Mouse (Mus musculus): ENCODE measurements around the gene Azin2. TPM values are rescaled to one million over a fixed set of nuclear protein-coding genes. Genes with fewer than 3 reads are reported as not detected.
A peak's percentile ranks its signal among the peaks of the same experiment; 100 is the strongest.

Gene Azin2
- polyA plus RNA-seq, 1 experiment = 46.0 TPM

- TF ChIP-seq CTCF (IDR thresholded peaks at IDR 0.05; ENCODE audit: extremely low read depth, insufficient read depth, low read length) (no peak), POLR2A (IDR thresholded peaks at IDR 0.05; ENCODE audit: extremely low read depth, insufficient read depth, low read length) (no peak)
- no peak overlapping the region; the same call in 1 of the 2 replicates for H3K4me3 ChIP-seq (ENCODE audit: insufficient read depth, low read length)
- peaks cover 3% of the 10 kb centered on the region; the same call in 1 of the 2 replicates for H3K4me1 ChIP-seq (ENCODE audit: control insufficient read depth, insufficient read depth, low read length)
- H3K27ac ChIP-seq (ENCODE audit: insufficient read depth, low read length) = no peak overlapping the region
These were observed 76.7 kb downstream of the Azin2 start for GRCm38 (mm10) chr4:128885540-128885939.

GRCm38 (mm10) chr4:128884711-128885095 is 77.5 kb downstream of the Azin2 start:
- TF ChIP-seq CTCF (IDR thresholded peaks at IDR 0.05; ENCODE audit: extremely low read depth, insufficient read depth, low read length) (no peak), POLR2A (IDR thresholded peaks at IDR 0.05; ENCODE audit: extremely low read depth, insufficient read depth, low read length) (no peak)
- no peaks in the 10 kb centered on the region for H3K4me1 ChIP-seq (ENCODE audit: control insufficient read depth, insufficient read depth, low read length)
- peak overlapping the region; percentile 76 for H3K4me3 ChIP-seq (ENCODE audit: insufficient read depth, low read length)
- H3K27ac ChIP-seq (ENCODE audit: insufficient read depth, low read length) = no peak overlapping the region

- no peak for TF ChIP-seq POLR2A (IDR thresholded peaks at IDR 0.05; ENCODE audit: extremely low read depth, insufficient read depth, low read length)
- TF ChIP-seq CTCF (IDR thresholded peaks at IDR 0.05; ENCODE audit: extremely low read depth, insufficient read depth, low read length) = no peak
These were observed 78.2 kb downstream of the Azin2 start for GRCm38 (mm10) chr4:128883801-128884710.

GRCm38 (mm10) chr4:128883379-128883781 is 78.9 kb downstream of the Azin2 start, which contains the start of gene Trim62:
TSS of gene Trim62 (plus strand) at chr4:128883580.
- H3K4me1 ChIP-seq (ENCODE audit: control insufficient read depth, insufficient read depth, low read length) = no peaks in the 10 kb centered on the region
- TF ChIP-seq CTCF (IDR thresholded peaks at IDR 0.05; ENCODE audit: extremely low read depth, insufficient read depth, low read length) (no peak), POLR2A (IDR thresholded peaks at IDR 0.05; ENCODE audit: extremely low read depth, insufficient read depth, low read length) (no peak)
- peak within 1 kb of the TSS; percentile 61; the same call in 1 of the 2 replicates for H3K27ac ChIP-seq (ENCODE audit: insufficient read depth, low read length)
- H3K4me3 ChIP-seq (ENCODE audit: insufficient read depth, low read length) = peak within 1 kb of the TSS; percentile 76

More at GRCm38 (mm10) chr4:128883801-128884710, 78.2 kb downstream of the Azin2 start:
- Histone ChIP-seq H3K4me1 (ENCODE audit: control insufficient read depth, insufficient read depth, low read length) (no peaks in the 10 kb centered on the region), H3K4me3 (ENCODE audit: insufficient read depth, low read length) (peak overlapping the region; percentile 76), H3K27ac (ENCODE audit: insufficient read depth, low read length) (peak overlapping the region; percentile 61; the same call in 1 of the 2 replicates)

Other genes with a start within 250 kb of the Azin2 start
- 0.21 and 0.35 TPM in 2 replicates for gene A3galt2, start 207.1 kb downstream of the Azin2 start, polyA plus RNA-seq (2012; rRNA removed)
- gene Zfp362, start 156.4 kb downstream of the Azin2 start, polyA plus RNA-seq (2012; rRNA removed) = 23.8 and 24.1 TPM in 2 replicates
- 10.7 and 11.2 TPM in 2 replicates for gene Trim62, start 78.9 kb downstream of the Azin2 start, polyA plus RNA-seq (2012; rRNA removed)
- gene Ak2, start 29.5 kb upstream of the Azin2 start, polyA plus RNA-seq (2012; rRNA removed) = 36.3 and 38.7 TPM in 2 replicates
- gene Rnf19b, start 95.8 kb upstream of the Azin2 start, polyA plus RNA-seq (2012; rRNA removed) = 48.9 and 51.7 TPM in 2 replicates
- not detected in 2 replicates for gene Tmem54, start 143.1 kb upstream of the Azin2 start, polyA plus RNA-seq (2012; rRNA removed)
- gene Hpca, start 159.6 kb upstream of the Azin2 start, polyA plus RNA-seq (2012; rRNA removed) = 1,156 and 1,221 TPM in 2 replicates
- 72.0 and 76.5 TPM in 2 replicates for gene Fndc5, start 174.6 kb upstream of the Azin2 start, polyA plus RNA-seq (2012; rRNA removed)
- gene S100pbp, start 227.3 kb upstream of the Azin2 start, polyA plus RNA-seq (2012; rRNA removed) = 24.3 and 24.4 TPM in 2 replicates
- gene Yars, start 227.3 kb upstream of the Azin2 start, polyA plus RNA-seq (2012; rRNA removed) = 76.3 and 79.9 TPM in 2 replicates

All from cortical plate, adult 2 months (tissue).